Mouse (Mus musculus) limb, embryonic 11.5 days (tissue): ENCODE results near the gene Dlg2. TPM values are rescaled to one million over a fixed set of nuclear protein-coding genes. Genes with fewer than 3 reads are reported as not detected.

Experiments
- ATAC-seq: fragments of 200-750 bp; cut with Nextera tagmentation; 2 replicates; pipeline ENCODE4 v1.8.0; 2017; ENCODE audit warnings: low read depth; ENCODE audit not compliant: insufficient number of reproducible peaks, low FRiP score, low TSS enrichment
- DNase-seq: peaks from one replicate; pipeline ENCODE4 v3.0.0-alpha.2; 2015; ENCODE audit warnings: low spot score
- H3K27ac ChIP-seq: fragments of 300-500 bp; sonication (generic); replicated peaks from 2 replicates; pipeline ENCODE4 v1.5.1; 2014; ENCODE audit warnings: low read depth, mild to moderate bottlenecking, low read length
- H3K27me3 ChIP-seq: fragments of 300-500 bp; sonication (generic); 2 replicates; pipeline ENCODE4 v1.6.1; 2014; ENCODE audit warnings: mild to moderate bottlenecking, low read length, mixed read lengths; ENCODE audit not compliant: control insufficient read depth, insufficient read depth
- H3K36me3 ChIP-seq: fragments of 300-500 bp; sonication (generic); 2 replicates; pipeline ENCODE4 v1.6.1; 2014; ENCODE audit warnings: mild to moderate bottlenecking, low read length, moderate library complexity, mixed read lengths; ENCODE audit not compliant: control insufficient read depth, insufficient read depth
- H3K4me1 ChIP-seq: fragments of 300-500 bp; sonication (generic); 2 replicates; pipeline ENCODE4 v1.6.1; 2014; ENCODE audit warnings: low read length, mixed read lengths; ENCODE audit not compliant: control insufficient read depth, insufficient read depth
- H3K4me2 ChIP-seq: fragments of 300-500 bp; sonication (generic); 2 replicates; pipeline ENCODE4 v1.6.1; 2014; ENCODE audit warnings: low read depth, mild to moderate bottlenecking, moderate library complexity; ENCODE audit not compliant: severe bottlenecking
- H3K4me3 ChIP-seq: fragments of 300-500 bp; sonication (generic); 2 replicates; pipeline ENCODE4 v1.5.1; 2014; ENCODE audit warnings: low read depth, low read length
- H3K9ac ChIP-seq: fragments of 300-500 bp; sonication (generic); 2 replicates; pipeline ENCODE4 v1.6.1; 2014; ENCODE audit warnings: mild to moderate bottlenecking, low read length
- H3K9me3 ChIP-seq: fragments of 300-500 bp; sonication (generic); 2 replicates; pipeline ENCODE4 v1.6.1; 2016; ENCODE audit warnings: low read length; ENCODE audit not compliant: control insufficient read depth
- WGBS: fragments of 180-500 bp; shearing (Covaris S2); extraction: QIAGEN DNeasy Blood & Tissue Kit; methylation state at CpG from one replicate; pipeline ENCODE4 v1.1.7; 2014; 5-methylcytosine and 5-hydroxymethylcytosine counted together
- polyA plus RNA-seq: library from polyadenylated mRNA; unstranded; fragments of >200 nt; fragmentation: Nextera tagmentation; extraction: Ambion mirVana; gene quantifications from 2 replicates; pipeline ENCODE4 v1.2.1, GENCODE M21; 2014

The Dlg2 gene
- polyA plus RNA-seq, 1 experiment from 2014 or later: 1.3 TPM

DNA sequence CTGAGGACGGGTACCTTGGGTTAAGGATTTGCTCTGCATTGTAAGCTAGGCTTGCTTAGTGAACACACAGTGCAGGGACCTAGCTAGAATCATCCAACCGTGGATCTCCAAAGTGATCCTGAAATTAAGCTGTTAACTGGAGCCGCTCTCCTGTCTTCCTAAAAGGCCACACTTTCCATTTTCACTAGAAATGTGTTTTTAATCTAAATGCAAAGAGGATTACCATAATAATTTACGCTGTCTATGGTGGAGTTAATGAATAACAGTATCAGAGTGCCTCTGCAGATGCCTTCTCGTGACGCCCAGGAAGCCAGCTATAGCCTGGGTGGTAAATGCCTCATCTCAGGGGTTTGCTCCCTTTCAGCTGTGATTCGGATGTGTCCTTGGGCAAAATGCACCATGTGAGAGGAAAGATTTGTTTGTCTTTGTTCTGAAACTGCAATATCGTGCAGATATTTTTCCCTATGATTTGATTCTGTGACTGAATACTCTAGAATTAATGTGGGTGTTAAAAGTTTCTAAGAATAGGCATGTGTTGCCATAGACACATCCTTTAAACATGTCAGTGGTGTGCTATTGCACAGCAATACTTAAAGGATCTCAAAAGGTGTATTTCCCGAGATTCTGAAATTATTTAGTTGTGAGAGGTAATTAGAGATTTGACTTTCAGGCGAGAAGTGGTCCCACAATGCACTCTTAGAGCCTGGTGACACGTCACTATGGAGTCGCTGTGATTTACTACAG, 587.0 kb downstream of the Dlg2 start:
- no peaks in the 10 kb centered on the region for H3K27me3 ChIP-seq
- DNase-seq (no peak), ATAC-seq (no peak)
- no peaks in the 10 kb centered on the region for H3K9me3 ChIP-seq
- 44% methylated on average over 12 of the region's 12 CpGs for WGBS
- no peak overlapping the region for H3K9ac ChIP-seq
- no peaks in the 10 kb centered on the region for H3K36me3 ChIP-seq
- H3K4me3 ChIP-seq: no peak overlapping the region
- H3K4me1 ChIP-seq: no peaks in the 10 kb centered on the region
- H3K4me2 ChIP-seq: no peak overlapping the region
- no peak overlapping the region for H3K27ac ChIP-seq

DNA sequence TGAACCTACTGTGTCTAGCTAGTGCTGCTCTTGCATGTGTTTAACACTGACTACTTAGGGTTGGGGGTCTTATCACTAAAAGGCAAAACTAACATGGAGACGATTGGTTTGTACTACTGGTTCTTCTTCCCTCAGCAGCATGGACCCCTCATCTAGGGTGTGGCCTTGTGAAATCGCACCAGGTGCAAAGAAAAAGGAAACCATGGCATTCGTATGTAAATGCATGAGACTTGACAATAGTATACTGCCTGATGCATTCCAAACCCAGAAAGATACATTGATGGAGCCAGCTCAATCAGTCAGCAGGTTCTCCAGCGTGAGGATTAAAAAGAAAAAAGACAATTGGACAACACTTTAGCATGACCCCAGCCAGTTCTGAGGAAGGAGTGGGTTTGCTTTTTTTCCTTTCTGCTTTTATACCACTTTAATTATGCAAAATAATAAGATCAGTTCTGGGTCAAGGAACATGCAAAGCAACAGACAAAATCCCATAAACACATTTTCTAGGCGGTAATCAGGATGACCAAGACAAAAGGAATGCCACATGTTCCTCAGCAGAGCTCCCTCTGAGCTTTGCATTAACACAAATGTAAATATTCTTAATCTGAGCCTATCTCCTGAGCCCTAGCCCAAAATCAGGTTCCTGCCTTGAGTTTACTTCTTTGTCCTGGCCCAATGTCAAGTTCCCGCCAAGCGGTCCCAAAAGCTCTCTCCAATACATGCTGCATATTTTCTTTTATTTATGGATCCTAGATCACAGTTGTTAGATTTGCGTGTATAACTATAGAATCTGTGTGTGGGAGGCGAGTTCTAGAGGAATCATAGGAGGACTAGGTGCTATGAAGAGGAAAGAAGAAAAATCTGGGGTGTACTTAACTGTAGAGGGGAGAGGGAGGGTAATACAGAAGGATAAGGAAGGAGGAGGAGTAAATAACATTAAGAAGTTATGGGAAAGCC, 595.6 kb downstream of the Dlg2 start:
- DNase-seq (no peak), ATAC-seq (no peak)
- 82% methylated on average over 9 of the region's 9 CpGs for WGBS
- H3K27ac ChIP-seq: no peak overlapping the region
- H3K4me2 ChIP-seq: no peak overlapping the region
- H3K4me1 ChIP-seq: no peaks in the 10 kb centered on the region
- H3K27me3 ChIP-seq: no peaks in the 10 kb centered on the region
- H3K36me3 ChIP-seq: no peaks in the 10 kb centered on the region
- H3K9ac ChIP-seq: no peak overlapping the region
- H3K9me3 ChIP-seq: no peaks in the 10 kb centered on the region
- no peak overlapping the region for H3K4me3 ChIP-seq

DNA sequence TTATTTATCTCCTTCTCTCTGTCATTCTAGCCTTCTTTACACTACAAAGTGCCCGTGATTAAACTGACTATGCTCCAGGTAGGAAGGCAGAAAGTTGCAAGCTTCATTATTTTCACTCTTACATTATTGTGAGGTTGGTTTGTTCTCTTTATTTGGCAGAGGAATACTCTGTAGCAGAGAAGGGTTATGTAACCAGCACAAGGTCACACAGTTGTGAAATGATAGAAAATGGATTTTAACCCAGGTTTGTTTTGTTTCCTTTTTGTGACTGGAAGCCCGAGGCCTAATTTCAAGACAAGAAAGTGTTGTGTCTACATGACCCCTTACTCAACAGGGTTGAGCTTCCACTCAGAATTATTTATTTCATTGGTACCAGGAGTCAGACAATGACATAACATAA, 609.6 kb downstream of the Dlg2 start:
- ATAC-seq (no peak), DNase-seq (no peak)
- Histone ChIP-seq H3K27me3 (no peaks in the 10 kb centered on the region), H3K4me1 (no peaks in the 10 kb centered on the region), H3K4me3 (no peak overlapping the region), H3K36me3 (no peaks in the 10 kb centered on the region), H3K9ac (no peak overlapping the region), H3K9me3 (no peaks in the 10 kb centered on the region), H3K4me2 (no peak overlapping the region), H3K27ac (no peak overlapping the region)
- WGBS: 73% methylated on average over 2 of the region's 2 CpGs

DNA sequence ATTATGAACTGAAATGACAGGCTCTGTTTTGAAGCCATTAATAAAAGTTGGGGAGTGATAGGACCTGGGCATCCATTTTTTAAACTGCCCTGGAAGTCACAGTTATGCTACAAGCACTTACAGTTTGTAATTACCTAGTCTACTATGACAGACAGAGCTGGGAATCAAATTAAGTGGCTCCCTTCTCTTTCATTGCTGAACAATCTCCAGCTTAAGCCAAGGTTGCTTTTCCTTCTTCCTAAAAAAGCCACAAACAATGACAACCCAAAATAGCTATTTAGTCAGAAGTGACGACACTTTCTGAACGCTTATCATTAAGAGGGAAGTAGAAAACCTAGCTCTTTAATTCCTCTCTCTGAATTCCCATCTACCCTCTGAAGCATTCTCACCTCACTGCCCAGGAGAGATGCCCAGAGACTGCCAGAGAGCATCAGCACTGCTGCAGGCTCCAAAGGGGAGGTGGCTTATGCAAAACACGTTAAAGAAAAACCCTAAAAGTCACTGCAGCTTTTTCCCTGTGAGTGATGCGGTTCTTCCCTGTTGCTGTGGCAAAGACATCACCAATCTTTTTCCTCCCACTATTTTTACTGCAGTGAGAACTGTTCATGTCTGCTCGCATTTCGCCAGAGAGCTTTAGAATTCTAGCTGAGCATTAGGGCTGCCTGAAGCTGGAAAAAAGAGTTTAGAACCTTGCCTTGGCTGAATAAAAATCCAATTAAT, 612.9 kb downstream of the Dlg2 start:
- DNase-seq: no peak

DNA sequence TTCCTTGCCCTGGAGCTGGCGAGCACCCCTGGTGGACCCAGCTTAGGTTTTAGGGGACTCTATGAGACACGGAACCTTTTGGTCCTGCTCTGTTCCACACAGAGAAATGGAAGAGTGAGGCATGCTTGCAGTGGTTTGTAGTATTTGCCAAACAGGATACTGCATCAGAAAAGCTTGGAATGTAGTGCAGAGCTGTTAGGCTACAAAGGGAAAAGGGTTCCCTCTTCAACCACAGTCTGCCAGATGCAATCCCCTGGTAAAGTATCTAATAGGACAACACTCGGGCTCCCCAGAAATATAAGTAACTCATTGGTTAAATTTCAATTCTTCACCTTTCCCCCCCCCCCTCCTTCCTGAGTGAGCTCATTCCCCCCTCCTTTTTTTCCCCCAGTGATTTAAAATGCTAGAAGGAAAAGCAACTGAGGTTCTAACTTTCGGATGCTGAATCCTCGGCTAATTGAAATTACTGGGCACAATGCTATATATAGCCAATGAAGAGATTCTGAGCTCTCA, 613.9 kb downstream of the Dlg2 start:
- Histone ChIP-seq H3K27ac (no peak overlapping the region), H3K9me3 (no peaks in the 10 kb centered on the region), H3K4me2 (peak overlapping the region; percentile 65), H3K4me3 (no peak overlapping the region), H3K36me3 (no peaks in the 10 kb centered on the region), H3K27me3 (no peaks in the 10 kb centered on the region), H3K9ac (no peak overlapping the region), H3K4me1 (no peaks in the 10 kb centered on the region)
- ATAC-seq (no peak), DNase-seq (no peak)
- 51% methylated on average over 5 of the region's 5 CpGs for WGBS

More for the DNA sequence above, 612.9 kb downstream of the Dlg2 start:
- ATAC-seq: no peak
- H3K27me3 ChIP-seq: no peaks in the 10 kb centered on the region
- H3K4me2 ChIP-seq: no peak overlapping the region
- H3K4me1 ChIP-seq: no peaks in the 10 kb centered on the region
- no peak overlapping the region for H3K9ac ChIP-seq
- no peak overlapping the region for H3K27ac ChIP-seq
- H3K36me3 ChIP-seq: no peaks in the 10 kb centered on the region
- no peaks in the 10 kb centered on the region for H3K9me3 ChIP-seq
- WGBS: 36% methylated on average over 6 of the region's 6 CpGs
- H3K4me3 ChIP-seq: no peak overlapping the region

DNA sequence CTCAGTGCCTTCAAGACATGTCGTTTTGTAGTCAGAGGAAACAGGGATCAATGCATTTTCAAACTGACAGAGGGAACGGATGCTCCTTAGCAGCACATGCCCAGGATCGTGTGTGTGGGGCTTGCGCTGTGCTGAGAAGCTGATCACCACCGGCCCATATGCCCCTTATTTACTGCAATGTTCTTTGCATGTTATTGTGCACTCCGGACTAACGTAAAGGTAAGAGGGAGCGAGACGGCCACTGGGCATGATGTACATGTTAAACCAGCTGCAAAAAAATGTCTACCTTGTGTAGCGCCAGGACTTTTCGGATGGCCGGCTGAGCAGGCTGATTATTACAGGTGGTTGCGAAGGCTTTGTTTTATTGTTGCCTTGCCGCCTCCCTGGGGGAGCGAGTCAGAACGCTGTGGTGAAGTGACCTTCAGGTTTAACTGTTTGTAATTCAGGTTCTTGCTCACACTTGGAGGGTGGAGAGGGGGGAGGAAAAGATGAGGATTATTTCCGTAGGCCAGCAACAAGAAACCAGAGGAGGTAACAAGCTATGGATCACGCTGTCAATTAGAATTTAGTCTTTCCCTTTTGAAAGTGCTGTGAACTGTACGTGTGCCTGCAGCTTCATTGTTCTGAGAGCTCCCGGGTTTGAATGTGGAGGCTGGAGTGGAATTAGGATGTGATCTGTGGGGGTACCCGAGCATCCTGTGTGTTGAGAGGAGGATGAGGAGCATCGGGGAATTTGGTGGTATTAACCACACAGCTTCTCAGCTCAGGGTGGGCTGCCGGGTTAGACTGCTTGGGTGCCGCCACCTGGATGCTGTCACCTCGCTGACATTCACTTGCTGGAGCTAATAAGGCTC, 614.6 kb downstream of the Dlg2 start:
- H3K9ac ChIP-seq: peak overlapping the region; percentile 47; the same call in 1 of the 2 replicates
- H3K27me3 ChIP-seq: no peaks in the 10 kb centered on the region
- DNase-seq: peak; percentile 47
- peak overlapping the region; percentile 29 for H3K4me3 ChIP-seq
- no peaks in the 10 kb centered on the region for H3K36me3 ChIP-seq
- H3K4me2 ChIP-seq: peak overlapping the region; percentile 65
- ATAC-seq: peak; percentile 49
- H3K4me1 ChIP-seq: no peaks in the 10 kb centered on the region
- H3K27ac ChIP-seq: no peak overlapping the region
- no peaks in the 10 kb centered on the region for H3K9me3 ChIP-seq
- WGBS: 7% methylated on average over 25 of the region's 25 CpGs

DNA sequence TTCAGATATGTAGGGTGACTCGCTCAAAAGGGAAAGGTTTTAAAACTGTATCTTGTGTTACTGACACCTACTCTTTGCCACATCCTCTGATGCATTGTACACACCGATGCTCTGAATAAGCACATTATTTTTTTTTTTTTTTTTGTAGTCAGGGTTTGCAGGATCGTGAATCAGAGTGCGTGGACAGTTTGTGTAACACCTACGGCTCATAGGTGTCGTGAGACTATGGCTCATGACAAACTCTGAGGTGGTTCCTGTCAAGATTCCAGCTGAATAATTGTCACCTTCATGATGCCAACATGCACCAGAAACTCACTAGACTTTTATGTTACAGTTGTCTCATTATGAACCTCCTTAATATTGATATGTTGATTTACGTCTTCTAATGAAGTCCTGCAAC, 620.0 kb downstream of the Dlg2 start:
- ATAC-seq (no peak), DNase-seq (no peak)
- Histone ChIP-seq H3K9ac (no peak overlapping the region), H3K36me3 (no peaks in the 10 kb centered on the region), H3K27ac (no peak overlapping the region), H3K27me3 (no peaks in the 10 kb centered on the region), H3K9me3 (no peaks in the 10 kb centered on the region), H3K4me1 (no peaks in the 10 kb centered on the region), H3K4me3 (no peak overlapping the region), H3K4me2 (no peak overlapping the region)
- WGBS: 87% methylated on average over 7 of the region's 7 CpGs
